Mouse (Mus musculus): ENCODE measurements around the gene Tbx10.
"Not testable (repeated sequence)": the region's sequence is repeated elsewhere in the genome, so short reads cannot be mapped to it uniquely, and the experiment has no call there.

Tbx10 gene

DNA sequence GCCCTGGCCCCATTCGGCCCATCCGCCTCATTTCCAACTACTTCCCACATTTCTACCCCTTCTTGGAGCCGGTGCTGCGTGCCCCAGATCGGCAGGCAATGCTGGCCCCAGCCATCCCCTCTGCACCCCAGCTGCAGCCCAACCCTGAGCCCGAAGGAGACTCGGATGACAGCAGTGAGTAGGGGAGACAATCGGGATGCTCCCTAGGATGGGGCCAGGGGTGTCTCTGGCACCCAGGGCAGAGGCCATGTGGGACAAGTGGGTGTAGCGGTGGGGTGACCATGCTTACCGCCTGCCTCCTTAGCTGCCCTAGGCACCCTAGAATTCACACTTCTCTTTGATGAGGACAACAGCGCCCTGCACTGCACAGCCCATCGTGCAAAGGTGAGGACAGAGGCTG, 11.1 kb downstream of the Tbx10 start:
- DNase-seq (ENCODE audit: low spot score in 2 of 2) = no peak

DNA sequence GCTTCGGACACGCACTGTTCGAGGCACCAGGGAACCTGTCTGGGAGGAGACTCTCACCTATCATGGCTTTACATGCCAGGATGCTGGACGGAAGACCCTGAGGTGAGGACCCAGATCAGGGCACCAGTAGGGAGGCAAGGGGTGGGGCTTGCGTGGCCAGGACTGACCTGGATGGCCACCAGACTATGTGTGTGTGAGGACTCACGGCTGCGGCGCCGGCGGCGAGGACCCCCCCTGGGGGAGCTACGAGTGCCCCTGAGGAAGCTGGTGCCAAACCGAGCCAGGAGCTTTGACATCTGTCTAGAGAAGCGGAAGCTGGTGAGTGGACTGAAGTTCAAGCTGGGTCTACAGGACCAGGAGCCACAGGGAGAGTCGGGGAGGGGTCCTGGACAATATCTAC, 11.8 kb downstream of the Tbx10 start:
- DNase-seq (ENCODE audit: low spot score in 2 of 2) = no peak

DNA sequence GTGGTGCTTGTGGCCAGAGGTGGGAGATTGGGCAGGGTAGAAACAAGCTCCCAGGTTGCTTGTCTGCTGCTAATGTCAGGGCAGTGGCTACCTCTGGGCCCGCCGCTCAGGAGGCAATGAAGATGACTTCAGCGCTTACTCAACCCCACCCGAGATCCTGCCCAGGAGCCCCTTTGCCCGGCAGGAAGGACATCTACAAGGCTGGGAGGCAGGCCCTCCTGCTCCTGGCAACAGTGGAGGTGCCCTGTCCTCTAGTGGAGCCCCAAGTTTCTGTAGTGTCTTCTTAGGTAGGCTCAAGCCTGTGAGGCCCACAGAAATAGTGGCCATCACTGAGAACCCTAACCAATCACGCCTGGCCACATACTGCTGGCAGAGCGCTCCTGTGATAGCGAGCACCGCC, 12.5 kb downstream of the Tbx10 start:
- DNase-seq (ENCODE audit: low spot score in 2 of 2) = no peak

DNA sequence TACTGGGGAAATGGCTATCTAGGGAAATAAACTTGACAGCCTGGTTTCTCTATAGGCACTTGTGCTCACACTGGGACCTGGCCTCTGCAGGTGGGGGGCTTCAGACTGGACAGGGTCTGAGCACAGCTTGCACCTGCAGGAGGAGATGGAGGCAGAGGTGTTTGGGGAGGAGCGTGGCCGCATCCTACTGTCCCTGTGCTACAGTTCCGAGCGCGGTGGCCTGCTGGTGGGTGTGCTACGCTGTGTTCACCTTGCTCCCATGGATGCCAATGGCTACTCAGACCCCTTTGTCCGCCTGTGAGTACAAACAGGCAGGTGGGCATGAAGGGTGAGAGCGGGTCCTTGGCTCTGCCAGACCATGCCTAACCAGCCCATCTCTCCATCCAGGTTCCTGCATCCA, 13.4 kb downstream of the Tbx10 start:
- no peak for DNase-seq (ENCODE audit: low spot score in 2 of 2)

DNA sequence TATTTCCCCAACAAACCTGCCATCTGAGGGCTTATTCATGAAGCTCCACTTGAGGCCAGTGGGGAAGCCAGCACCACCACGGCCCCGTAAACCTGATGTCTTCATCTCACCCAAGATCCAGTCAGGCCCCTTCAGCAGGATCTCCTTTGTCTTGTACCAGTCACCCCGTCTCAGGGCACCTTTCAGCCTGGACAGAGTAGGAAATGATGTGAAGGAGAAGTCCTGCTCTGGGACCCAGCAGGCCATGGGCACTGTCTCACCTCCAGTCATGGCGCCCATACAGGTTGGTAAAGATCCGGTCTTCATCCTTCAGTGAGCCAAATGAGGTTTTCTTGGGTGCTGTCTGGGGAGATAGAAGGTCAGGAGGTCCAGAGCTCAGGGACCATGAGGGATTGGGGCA, 18.5 kb downstream of the Tbx10 start:
- no peak for DNase-seq (ENCODE audit: low spot score in 2 of 2)

DNA sequence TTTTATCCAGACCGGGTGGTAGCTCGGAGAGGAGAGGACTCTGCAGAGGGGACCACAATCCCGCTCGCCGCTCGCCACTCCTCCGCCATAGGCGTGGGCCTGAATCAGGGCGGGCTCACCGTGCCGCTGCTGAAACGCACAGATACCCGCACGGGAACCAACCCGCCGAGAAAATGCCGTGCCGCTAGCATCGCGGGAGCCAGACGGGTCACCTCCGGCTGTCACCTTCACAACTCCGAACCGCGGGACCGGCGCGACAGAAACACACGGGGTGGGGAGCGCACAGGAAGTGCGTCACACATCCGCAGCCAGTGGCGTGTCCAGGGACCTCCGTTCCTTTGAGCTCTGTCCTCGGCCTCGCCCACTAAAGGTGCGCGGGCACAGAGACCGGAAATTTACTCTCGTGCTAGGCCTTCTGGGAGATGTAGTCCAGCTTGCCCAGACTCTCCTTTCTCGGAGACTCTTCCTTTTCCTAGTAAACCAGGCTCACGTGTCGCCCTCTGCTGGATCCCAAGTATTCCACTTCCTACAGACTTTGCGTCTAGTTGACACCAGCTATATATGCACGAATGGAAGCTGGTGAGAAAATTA, 20.0 kb downstream of the Tbx10 start, which contains the start of gene Ndufv1:
Gene Ndufv1, minus strand, starts transcription at position 375 of the 591 bp plus-strand sequence.
- peak; percentile 94 to 95 for DNase-seq (ENCODE audit: low spot score in 2 of 2)

DNA sequence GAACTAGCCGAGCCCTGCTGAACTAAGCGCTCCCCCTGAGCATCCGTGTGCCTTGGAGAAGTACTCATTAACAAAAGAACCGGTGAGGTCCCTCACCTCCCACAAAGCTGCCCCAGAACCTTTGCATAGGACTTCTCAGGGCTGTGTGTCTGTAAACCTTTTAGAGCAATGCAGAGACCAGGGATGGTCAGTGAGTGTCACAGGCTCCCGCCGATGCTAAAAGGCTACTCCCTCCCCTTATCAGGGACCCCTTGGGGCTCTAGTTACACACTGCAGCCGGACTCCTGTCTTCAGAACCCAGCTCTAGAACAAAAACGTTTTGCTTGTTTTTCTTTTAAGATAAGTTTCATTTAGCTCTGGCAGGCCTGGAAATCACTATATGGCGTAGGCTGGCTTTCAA, 20.5 kb downstream of the Tbx10 start:
- DNase-seq (ENCODE audit: low spot score in 2 of 2) = no peak

DNA sequence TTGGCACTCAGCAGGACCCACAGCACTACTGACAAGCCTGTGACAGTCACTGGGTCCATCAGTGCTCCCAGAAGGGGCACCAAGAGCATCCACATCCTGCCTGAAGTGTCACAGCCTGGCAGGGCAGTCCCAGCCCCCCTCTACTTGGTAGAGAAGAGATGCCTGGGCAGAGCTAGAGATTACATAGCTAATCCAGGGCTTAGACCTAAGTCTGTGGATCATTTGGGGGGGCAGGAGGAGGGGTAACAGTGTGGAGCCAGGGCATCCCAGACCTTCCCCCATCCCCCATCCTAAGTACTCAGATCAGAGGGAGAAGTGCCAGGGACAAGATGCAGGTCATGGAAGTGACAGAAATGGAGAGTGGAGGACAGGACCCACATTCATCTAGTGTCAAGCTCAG, 22.2 kb downstream of the Tbx10 start:
- no peak for DNase-seq (ENCODE audit: low spot score in 2 of 2)

DNA sequence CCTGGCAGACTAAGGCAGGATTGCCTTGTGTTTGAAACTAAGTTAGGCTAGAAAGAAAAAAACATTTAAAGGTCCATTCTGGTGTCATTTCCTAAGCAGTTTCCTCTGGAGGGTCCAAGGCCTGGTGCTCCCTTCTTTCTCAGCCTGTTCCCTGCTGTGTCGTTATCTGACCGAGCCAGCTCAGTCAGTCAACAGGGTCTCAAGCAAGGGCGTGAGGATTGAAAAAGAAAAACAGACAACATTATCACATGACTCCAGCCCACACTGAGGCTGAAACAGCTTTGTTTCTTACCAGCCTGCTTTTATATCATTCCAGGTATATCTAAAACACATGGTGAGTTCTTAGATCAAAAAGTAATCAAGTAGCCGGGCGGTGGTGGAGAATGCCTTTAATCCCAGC, 23.1 kb downstream of the Tbx10 start:
- no peak for DNase-seq (ENCODE audit: low spot score in 2 of 2)

DNA sequence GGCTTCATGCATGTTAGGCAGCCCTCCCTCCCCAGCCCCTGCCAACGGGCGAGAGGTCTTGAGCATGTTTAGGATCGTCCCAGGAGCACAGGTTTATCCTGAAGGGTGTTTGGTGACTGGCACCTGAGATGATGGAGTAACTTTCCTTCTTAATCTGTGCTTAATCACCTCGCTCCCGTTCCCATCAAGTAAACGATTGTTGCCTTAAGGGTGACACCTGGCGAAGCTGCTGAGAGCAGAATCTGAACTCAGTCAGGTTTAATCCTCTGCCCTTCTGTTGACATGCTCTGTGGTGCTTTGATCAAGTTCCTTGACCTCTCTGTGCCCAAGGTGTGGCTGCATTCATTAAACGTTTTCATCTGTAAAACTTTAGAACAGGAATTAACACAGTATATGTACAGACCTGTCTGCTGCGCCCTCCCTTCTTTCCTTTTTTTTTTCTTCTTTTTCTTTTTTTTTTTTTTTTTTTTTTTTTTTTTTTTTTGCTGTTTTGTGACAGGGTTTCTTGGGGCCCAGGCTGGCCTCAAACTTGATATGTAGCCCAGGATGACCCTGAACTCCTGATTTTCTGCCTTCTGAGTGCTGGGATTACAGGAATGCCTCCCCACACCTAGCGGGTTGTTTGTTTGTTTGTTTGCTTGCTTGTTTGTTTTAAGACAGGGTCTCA, 25.5 kb downstream of the Tbx10 start:
- no peak for DNase-seq (ENCODE audit: low spot score in 2 of 2)

DNA sequence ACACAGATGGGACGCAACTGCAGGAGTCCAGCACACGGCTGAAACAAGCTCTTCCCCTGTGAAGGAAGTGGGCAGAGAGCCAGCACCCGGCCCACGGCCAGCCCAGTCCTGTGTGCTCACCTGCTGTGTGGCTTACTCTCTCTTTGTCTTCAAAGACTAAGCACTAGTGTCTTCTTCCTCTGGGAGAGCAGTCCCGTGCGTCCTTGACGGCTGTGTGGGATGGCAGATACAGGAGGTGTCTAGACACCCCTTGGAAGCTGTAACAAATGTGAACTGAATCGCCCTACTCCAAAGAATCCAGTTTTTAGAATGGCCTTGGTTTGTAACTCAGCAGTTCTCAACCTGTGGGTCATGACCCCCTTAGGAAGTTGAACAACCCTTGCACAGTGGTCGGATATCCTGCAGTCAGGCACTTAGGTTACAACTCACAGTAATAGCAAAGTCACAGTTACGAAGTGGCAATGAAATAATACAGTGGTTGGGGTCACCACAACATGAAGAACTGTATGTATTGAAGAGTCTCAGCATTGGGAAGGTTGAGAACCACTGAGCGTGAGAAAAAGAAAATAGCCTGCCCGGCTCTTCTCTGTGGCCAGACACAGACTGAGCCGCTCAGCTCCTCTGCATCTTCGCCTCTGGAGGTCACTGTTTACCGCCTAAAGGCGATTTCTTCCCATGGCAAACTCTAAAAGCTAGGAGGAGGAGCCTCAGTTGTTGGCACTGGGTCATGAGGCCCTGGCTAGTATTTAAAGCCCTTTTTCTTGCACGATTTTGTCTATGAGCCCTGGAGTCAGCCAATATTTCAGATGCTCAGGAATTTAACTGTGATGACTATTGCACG, 26.4 kb downstream of the Tbx10 start:
- DNase-seq (ENCODE audit: low spot score in 2 of 2) = peak; percentile 63 to 73

DNA sequence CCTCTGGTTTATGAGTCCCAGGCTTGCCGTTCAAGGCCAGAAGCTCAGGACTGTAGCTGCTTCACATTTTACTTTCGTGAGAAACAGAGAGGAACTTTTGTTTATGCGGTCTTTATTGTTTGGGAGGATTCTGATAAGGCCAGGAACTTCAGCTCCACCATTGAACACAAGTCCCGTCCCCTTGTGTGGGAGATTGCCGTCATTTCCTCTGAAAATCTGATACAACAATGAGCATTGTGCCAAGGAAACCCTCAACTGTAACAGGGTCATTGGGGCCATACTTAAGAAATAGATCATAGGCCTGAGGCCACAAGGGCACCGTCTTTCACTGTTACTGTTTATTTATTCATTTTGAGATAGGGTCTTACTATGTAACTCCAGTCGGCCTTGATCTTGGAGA, 30.6 kb downstream of the Tbx10 start:
- DNase-seq (ENCODE audit: low spot score in 2 of 2) = no peak

DNA sequence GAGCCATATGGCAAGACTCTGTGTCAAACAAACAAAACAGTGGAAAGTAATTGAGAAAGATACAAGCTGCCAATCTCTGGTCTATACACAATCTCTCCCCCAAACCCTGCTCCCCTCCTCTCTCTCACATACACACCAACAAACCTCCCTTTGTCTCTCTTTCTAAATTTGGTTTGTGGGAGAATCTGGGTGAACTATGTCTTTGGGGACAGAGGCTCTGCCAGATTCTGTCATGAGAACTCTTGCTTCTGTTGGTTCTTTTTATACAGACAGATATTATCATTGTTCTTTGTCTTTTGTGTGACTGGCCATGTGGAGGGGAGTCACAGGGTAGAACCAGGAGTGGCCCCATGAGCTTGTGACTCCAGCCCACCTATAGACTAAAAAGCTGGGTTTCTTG, 35.0 kb downstream of the Tbx10 start:
- no peak for DNase-seq (ENCODE audit: low spot score in 2 of 2)

DNA sequence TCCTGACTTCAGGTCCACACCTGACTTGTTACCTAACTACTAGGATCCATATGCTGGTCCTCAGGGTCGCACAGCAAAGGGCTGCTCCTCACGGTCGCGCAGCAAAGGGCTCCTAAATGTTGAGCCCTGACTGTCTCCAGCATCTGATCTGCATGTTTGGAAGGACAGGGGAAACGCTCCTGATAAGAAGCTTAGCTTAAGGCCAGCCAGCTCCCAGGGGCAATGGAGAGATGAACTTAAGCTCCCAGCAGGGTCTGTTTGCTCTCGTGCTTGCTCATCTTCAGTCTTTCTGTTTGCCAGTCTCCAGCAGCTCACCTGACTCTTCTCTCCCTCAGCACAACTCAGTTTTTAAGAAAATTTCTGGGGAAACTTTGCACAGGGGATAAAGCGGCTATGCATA, 40.1 kb downstream of the Tbx10 start:
- DNase-seq (ENCODE audit: low spot score in 2 of 2) = no peak

DNA sequence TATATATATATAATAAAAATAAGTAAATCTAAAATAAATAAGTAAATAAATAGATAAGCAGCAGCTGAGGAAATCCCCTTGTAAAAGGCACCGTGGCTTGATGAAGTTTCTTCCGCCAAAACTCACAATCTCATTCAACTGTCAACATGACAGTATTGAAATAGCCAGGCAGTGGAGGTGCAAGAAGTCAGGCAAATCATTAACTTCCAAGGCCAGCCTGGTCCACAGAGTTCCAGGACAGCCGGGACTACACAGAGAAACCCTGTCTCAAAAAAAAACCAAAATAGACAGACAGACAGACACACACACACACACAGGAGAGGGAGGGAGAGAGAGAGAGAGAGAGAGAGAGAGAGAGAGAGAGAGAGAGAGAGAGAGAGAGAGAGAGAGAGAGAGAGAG, 40.7 kb downstream of the Tbx10 start:
- DNase-seq (ENCODE audit: low spot score in 2 of 2) = no peak

DNA sequence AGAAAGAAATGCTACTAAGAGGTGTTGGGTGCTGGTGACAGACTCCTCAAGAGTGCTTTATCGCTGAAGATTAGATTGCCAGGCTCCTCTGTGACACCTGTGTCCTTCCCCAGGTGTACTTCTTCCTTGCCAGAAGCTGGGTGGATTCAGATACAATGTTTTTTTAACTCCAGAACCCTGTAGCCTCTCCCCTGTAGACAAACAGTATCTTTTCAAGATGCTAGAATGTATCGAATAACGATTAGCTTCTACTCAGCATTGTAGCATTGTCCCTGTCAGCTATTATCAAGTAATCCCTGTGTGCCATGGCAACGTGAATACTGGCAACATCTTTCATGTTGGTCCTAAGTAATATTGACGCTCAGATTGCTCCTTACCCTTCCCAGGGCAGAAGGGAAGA, 41.2 kb downstream of the Tbx10 start:
- no peak for DNase-seq (ENCODE audit: low spot score in 2 of 2)

DNA sequence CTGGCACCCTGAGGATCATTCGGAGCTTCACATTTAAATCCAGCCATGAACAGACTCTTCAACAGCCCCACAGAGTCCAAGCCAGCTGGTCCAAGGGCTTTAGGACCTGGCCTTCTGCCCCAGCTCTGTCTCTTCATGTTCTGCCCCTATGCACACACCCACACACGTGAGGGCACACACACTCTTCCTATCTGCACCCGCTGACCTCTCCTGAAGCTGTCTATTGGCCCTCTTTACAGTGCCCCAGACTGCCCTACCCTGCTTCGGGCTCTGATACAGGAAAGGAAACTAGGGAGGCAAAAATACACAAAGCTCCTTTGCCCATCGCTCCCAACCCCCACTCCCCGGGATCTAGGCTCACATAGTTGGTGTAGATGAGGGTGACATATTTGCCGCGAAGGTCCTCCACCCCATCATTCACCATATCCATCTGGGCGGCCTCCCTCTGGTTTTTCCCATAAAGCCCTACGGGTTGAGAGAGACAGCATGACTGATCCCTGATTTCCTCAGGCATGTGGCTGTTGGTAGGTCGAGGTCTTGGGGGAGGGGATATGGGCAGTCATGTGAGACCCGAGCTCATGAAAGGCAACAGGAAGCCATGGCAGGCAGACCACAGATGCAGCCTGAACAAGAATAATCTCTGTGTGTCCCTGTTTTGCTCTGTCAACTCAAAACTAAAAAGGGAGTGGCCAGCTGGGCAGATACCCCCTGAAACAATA, 43.9 kb downstream of the Tbx10 start:
- no peak for DNase-seq (ENCODE audit: low spot score in 2 of 2)

DNA sequence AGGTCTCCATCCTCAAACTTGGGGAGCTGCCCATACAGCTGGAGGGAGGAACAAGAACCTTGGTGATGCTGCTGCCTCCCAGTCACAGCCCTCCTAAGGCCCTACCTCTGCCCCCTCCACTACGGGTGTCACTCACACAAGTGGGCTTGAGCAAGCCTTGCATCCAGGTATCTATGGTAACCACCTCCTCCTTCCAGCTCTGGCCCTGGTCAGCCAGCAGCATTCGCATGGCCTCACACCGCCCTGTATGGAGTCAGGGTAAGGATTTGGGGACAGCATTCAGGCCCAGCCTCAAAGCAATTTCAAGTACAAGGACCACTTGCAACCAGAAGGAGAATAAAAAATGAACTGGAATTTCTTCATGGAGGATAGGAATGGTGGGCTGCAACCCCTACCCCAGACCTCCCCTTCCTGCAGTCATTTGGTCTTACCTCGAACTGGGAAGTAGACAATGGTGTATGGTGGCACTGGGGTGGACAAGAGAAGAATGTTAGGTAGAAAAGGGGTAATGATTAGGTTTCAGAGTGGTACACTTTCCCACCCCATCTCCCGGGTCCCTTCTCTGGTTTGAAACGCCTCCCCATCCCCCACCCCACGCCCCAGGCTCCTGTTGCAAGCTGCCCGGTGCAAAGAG, 44.7 kb downstream of the Tbx10 start:
- not testable (repeated sequence) for DNase-seq (ENCODE audit: low spot score in 2 of 2)

DNA sequence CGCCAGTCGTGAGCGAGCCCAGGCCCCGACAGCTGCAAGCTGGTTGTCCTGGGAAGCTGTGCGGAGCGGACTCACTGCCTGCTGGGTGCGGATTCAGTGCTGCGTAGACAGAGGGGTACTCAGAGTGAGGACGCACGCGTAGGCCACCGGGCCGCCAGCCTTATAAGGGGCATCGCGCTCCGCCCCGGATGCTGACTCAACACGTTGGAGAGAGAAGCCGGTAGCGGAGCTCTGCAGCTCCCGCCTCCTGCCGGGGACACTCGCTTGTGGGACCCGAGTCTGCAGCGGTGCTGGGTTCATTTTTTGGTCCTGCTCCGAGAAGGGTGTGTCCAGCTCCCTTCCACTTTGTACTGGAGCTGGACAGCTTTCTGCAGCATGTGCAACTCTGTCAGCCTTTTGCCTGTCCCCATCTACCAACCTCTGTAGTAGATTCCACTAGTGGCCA, 45.3 kb downstream of the Tbx10 start, which contains the start of gene Gstp1:
Gene Gstp1, minus strand, starts transcription at position 198 of the 445 bp plus-strand sequence.
- DNase-seq (ENCODE audit: low spot score in 2 of 2) = peak; percentile 76 to 80

DNA sequence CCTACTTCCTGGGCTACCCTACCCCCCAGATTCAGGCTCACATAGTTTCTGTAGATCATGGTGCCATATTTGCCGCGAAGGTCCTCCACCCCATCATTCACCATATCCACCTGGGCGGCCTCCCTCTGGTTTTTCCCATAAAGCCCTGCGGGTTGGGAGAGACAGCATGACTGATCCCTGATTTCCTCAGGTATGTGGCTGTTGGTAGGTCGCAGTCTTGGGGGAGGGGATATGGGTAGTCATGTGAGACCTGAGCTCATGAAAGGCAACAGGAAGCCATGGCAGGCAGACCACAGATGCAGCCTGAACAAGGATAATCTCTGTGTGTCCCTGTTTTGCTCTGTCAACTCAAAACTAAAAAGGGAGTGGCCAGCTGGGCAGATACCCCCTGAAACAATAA, 48.4 kb downstream of the Tbx10 start:
- DNase-seq (ENCODE audit: low spot score in 2 of 2) = not testable (repeated sequence)

DNA sequence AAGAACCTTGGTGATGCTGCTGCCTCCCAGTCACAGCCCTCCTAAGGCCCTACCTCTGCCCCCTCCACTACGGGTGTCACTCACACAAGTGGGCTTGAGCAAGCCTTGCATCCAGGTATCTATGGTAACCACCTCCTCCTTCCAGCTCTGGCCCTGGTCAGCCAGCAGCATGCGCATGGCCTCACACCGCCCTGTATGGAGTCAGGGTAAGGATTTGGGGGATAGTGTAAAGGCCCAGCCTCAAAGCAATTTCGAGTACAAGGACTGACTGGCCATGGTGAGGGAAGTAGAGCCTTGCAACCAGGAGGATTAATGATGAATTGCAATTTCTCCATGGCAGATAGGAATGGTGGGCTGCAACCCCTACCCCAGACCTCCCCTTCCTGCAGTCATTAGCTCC, 48.9 kb downstream of the Tbx10 start:
- not testable (repeated sequence) for DNase-seq (ENCODE audit: low spot score in 2 of 2)

DNA sequence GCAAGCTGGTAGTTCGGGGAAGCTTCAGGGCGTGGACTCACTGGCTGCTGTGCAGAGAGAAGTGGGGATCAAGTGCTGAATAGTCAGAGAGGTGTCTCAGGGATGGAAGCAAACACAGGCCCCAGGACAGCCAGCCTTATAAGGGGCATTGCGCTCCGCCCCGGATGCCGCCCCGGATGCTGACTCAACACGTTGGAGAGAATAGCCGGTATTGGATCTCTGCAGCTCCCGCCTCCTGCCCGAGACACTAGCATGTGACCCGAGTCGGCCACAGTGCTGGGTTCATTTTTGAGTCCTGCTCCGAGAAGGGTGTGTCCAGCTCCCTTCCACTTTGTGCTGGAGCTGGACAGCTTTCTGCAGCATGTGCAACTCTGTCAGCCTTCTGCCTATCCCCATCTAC, 49.6 kb downstream of the Tbx10 start:
- no peak for DNase-seq (ENCODE audit: low spot score in 2 of 2)
